ENCODE assay signal across 26 mouse cellular contexts in genomic region chr2:57522465-57522864, GRCm38 (mm10).
A peak's percentile ranks its signal among the peaks of the same experiment; 100 is the strongest.
DNase-seq lines count a peak whose midpoint lies in the region; ATAC-seq and TF ChIP-seq lines count a peak whose summit lies in the region.
"Had no signal": no experiment of that assay in that cellular context is flagged by ENCODE, and none has a peak within 500 bp of the region (broad histone marks: within the 10 kb centered on the region; RNA-seq: fewer than 3 reads in every experiment).

No protein-coding gene starts in this region.

- H3K4me3 ChIP-seq in forebrain, embryonic 11.5 days (ENCODE audit: low read depth, low read length): no peak overlapping the region
- no peak overlapping the region for H3K4me3 ChIP-seq in forebrain, postnatal 0 days (ENCODE audit: low read depth, low read length)
- H3K4me3 ChIP-seq in midbrain, embryonic 16.5 days (ENCODE audit: low read depth, low read length): no peak overlapping the region
- H3K4me3 ChIP-seq in midbrain, embryonic 13.5 days (replicated peaks): no peak overlapping the region
- H3K4me3 ChIP-seq in forebrain, embryonic 16.5 days (replicated peaks; ENCODE audit: low read length): no peak overlapping the region
- H3K4me3 ChIP-seq: embryonic facial prominence, embryonic 12.5 days; embryonic facial prominence, embryonic 15.5 days; gastrocnemius, adult 2 months; heart, embryonic 12.5 days; heart, embryonic 15.5 days; hindbrain, embryonic 10.5 days; hindbrain, embryonic 13.5 days; intestine, embryonic 15.5 days had no signal

- no peak overlapping the region for H3K27ac ChIP-seq in forebrain, embryonic 11.5 days (ENCODE audit: low read depth, low read length)
- H3K27ac ChIP-seq in forebrain, postnatal 0 days (ENCODE audit: low read depth, low read length): no peak overlapping the region
- no peak overlapping the region for H3K27ac ChIP-seq in midbrain, embryonic 16.5 days (ENCODE audit: low read length)
- no peak overlapping the region for H3K27ac ChIP-seq in midbrain, embryonic 13.5 days
- H3K27ac ChIP-seq in forebrain, embryonic 16.5 days (ENCODE audit: low read length): no peak overlapping the region
- H3K27ac ChIP-seq: embryonic facial prominence, embryonic 12.5 days; embryonic facial prominence, embryonic 15.5 days; gastrocnemius, adult 2 months; heart, embryonic 15.5 days; hindbrain, embryonic 10.5 days; hindbrain, embryonic 13.5 days; intestine, embryonic 15.5 days had no signal

- H3K4me2 ChIP-seq in forebrain, embryonic 11.5 days (ENCODE audit: low read depth, low read length, severe bottlenecking): no peak overlapping the region
- no peak overlapping the region for H3K4me2 ChIP-seq in forebrain, postnatal 0 days (ENCODE audit: low read depth)
- H3K4me2 ChIP-seq in midbrain, embryonic 16.5 days (ENCODE audit: low read length): no peak overlapping the region
- H3K4me2 ChIP-seq in midbrain, embryonic 13.5 days (replicated peaks): no peak overlapping the region
- no peak overlapping the region for H3K4me2 ChIP-seq in forebrain, embryonic 16.5 days (ENCODE audit: low read length)
- H3K4me2 ChIP-seq: embryonic facial prominence, embryonic 12.5 days; embryonic facial prominence, embryonic 15.5 days; heart, embryonic 12.5 days; heart, embryonic 15.5 days; hindbrain, embryonic 13.5 days; intestine, embryonic 15.5 days had no signal

- no peak for TF ChIP-seq CTCF in forebrain, postnatal 0 days (IDR thresholded peaks at IDR 0.05; ENCODE audit: low read depth)

- peak; percentile 75 for ATAC-seq in forebrain, embryonic 11.5 days (replicated peaks; ENCODE audit: low FRiP score)
- no peak for ATAC-seq in forebrain, postnatal 0 days
- peak; percentile 12; the same call in 1 of the 2 replicates for ATAC-seq in midbrain, embryonic 16.5 days
- ATAC-seq in midbrain, embryonic 13.5 days: no peak
- peak; percentile 57 for ATAC-seq in forebrain, embryonic 16.5 days
- ATAC-seq: activated CD4-positive, CD25-positive, alpha-beta regulatory T cell, adult 4 months; intestine, embryonic 15.5 days had no signal

- WGBS in forebrain, embryonic 11.5 days: 35% methylated on average over 3 of the region's 3 CpGs
- 18% methylated on average over 3 of the region's 3 CpGs for WGBS in forebrain, postnatal 0 days
- WGBS in midbrain, embryonic 16.5 days: 59% methylated on average over 3 of the region's 3 CpGs
- WGBS in midbrain, embryonic 13.5 days: 55% methylated on average over 3 of the region's 3 CpGs
- 10% methylated on average over 3 of the region's 3 CpGs for WGBS in forebrain, embryonic 16.5 days

- no peaks in the 10 kb centered on the region for H3K27me3 ChIP-seq in forebrain, embryonic 11.5 days (ENCODE audit: control insufficient read depth, insufficient read depth, low read length)
- H3K27me3 ChIP-seq in forebrain, postnatal 0 days (ENCODE audit: insufficient read depth, low read length): no peaks in the 10 kb centered on the region
- no peaks in the 10 kb centered on the region for H3K27me3 ChIP-seq in midbrain, embryonic 16.5 days (ENCODE audit: control insufficient read depth, insufficient read depth, low read depth, low read length)
- 0 out of 2 replicates have a peak, but pooled peaks cover 2% of the 10 kb centered on the region for H3K27me3 ChIP-seq in midbrain, embryonic 13.5 days
- no peaks in the 10 kb centered on the region for H3K27me3 ChIP-seq in forebrain, embryonic 16.5 days (replicated peaks; ENCODE audit: control insufficient read depth, insufficient read depth, low read length)
- H3K27me3 ChIP-seq: embryonic facial prominence, embryonic 12.5 days; embryonic facial prominence, embryonic 15.5 days; heart, embryonic 12.5 days; heart, embryonic 15.5 days; hindbrain, embryonic 13.5 days; intestine, embryonic 15.5 days had no signal

- no peaks in the 10 kb centered on the region for H3K9me3 ChIP-seq in forebrain, embryonic 11.5 days (ENCODE audit: control insufficient read depth, low read length)
- H3K9me3 ChIP-seq in forebrain, postnatal 0 days (ENCODE audit: low read length): no peaks in the 10 kb centered on the region
- H3K9me3 ChIP-seq in midbrain, embryonic 16.5 days (replicated peaks; ENCODE audit: control insufficient read depth, low read length, poor library complexity, severe bottlenecking): no peaks in the 10 kb centered on the region
- H3K9me3 ChIP-seq in midbrain, embryonic 13.5 days: no peaks in the 10 kb centered on the region
- no peaks in the 10 kb centered on the region for H3K9me3 ChIP-seq in forebrain, embryonic 16.5 days (ENCODE audit: control insufficient read depth, low read length)
- H3K9me3 ChIP-seq: embryonic facial prominence, embryonic 12.5 days; embryonic facial prominence, embryonic 15.5 days; heart, embryonic 12.5 days; heart, embryonic 15.5 days; hindbrain, embryonic 10.5 days; hindbrain, embryonic 13.5 days; intestine, embryonic 15.5 days had no signal

- H3K4me1 ChIP-seq in forebrain, embryonic 11.5 days (replicated peaks; ENCODE audit: control insufficient read depth, insufficient read depth, low read length): no peaks in the 10 kb centered on the region
- H3K4me1 ChIP-seq in forebrain, postnatal 0 days (ENCODE audit: insufficient read depth): no peaks in the 10 kb centered on the region
- peaks cover 4% of the 10 kb centered on the region; the same call in 1 of the 2 replicates for H3K4me1 ChIP-seq in midbrain, embryonic 16.5 days (ENCODE audit: control insufficient read depth, insufficient read depth, low read length)
- H3K4me1 ChIP-seq in midbrain, embryonic 13.5 days (replicated peaks): peaks cover 16% of the 10 kb centered on the region; the same call in 1 of the 2 replicates
- H3K4me1 ChIP-seq in forebrain, embryonic 16.5 days (replicated peaks; ENCODE audit: control insufficient read depth, insufficient read depth, low read length): peaks cover 6% of the 10 kb centered on the region; the same call in 1 of the 2 replicates
- H3K4me1 ChIP-seq: embryonic facial prominence, embryonic 12.5 days; embryonic facial prominence, embryonic 15.5 days; heart, embryonic 12.5 days; heart, embryonic 15.5 days; hindbrain, embryonic 10.5 days; hindbrain, embryonic 13.5 days; intestine, embryonic 15.5 days had no signal

- no peak for DNase-seq in forebrain, embryonic 11.5 days (ENCODE audit: low spot score)
- DNase-seq in forebrain, postnatal 0 days: no peak
- DNase-seq in frontal cortex, postnatal 36 days (ENCODE audit: low spot score in 2 of 2): no peak
- DNase-seq: adrenal gland, adult 8-10 months; adrenal gland, postnatal 25 days; cerebellum, adult 11 months; cerebellum, adult 2 months; cerebellum, adult 9-11 months; cerebellum, postnatal 25 days; gastrocnemius, adult 2 months; gastrocnemius, postnatal 14 days; heart, adult 18-20 months; heart, postnatal 10 days; heart, postnatal 36 days; kidney, adult 11 months had no signal

- no peaks in the 10 kb centered on the region for H3K36me3 ChIP-seq in forebrain, embryonic 11.5 days (ENCODE audit: control insufficient read depth, insufficient read depth, low read length)
- H3K36me3 ChIP-seq in forebrain, postnatal 0 days (ENCODE audit: insufficient read depth): no peaks in the 10 kb centered on the region
- H3K36me3 ChIP-seq in midbrain, embryonic 16.5 days (ENCODE audit: control insufficient read depth, insufficient read depth, low read length): no peaks in the 10 kb centered on the region
- H3K36me3 ChIP-seq in midbrain, embryonic 13.5 days: no peaks in the 10 kb centered on the region
- H3K36me3 ChIP-seq in forebrain, embryonic 16.5 days (ENCODE audit: control insufficient read depth, insufficient read depth): no peaks in the 10 kb centered on the region
- H3K36me3 ChIP-seq: embryonic facial prominence, embryonic 12.5 days; embryonic facial prominence, embryonic 15.5 days; heart, embryonic 12.5 days; heart, embryonic 15.5 days; hindbrain, embryonic 10.5 days; hindbrain, embryonic 13.5 days; intestine, embryonic 15.5 days had no signal

- H3K9ac ChIP-seq in forebrain, embryonic 11.5 days (ENCODE audit: low read length): no peak overlapping the region
- no peak overlapping the region for H3K9ac ChIP-seq in forebrain, postnatal 0 days
- H3K9ac ChIP-seq in midbrain, embryonic 16.5 days (ENCODE audit: low read depth, low read length): no peak overlapping the region
- H3K9ac ChIP-seq in midbrain, embryonic 13.5 days (replicated peaks): no peak overlapping the region
- H3K9ac ChIP-seq in forebrain, embryonic 16.5 days (replicated peaks; ENCODE audit: low read depth, low read length): no peak overlapping the region
- H3K9ac ChIP-seq: embryonic facial prominence, embryonic 12.5 days; embryonic facial prominence, embryonic 15.5 days; heart, embryonic 12.5 days; heart, embryonic 15.5 days; hindbrain, embryonic 13.5 days; intestine, embryonic 15.5 days had no signal

Comparison
In these comparisons a context has a peak if more than half of its experiments do, and no peak if none do; other contexts are left out.
1. ATAC-seq: peak in forebrain, embryonic 11.5 days (single experiment), midbrain, embryonic 16.5 days (single experiment) and forebrain, embryonic 16.5 days (single experiment); none in forebrain, postnatal 0 days (single experiment) and midbrain, embryonic 13.5 days (single experiment).